Mouse (Mus musculus) urinary bladder, postnatal 10 days (tissue): ENCODE results near the gene Slc37a3.

ENCODE experiments used
- DNase-seq: peaks from one replicate; pipeline ENCODE4 v3.0.0; 2022; ENCODE audit warnings: low spot score

The Slc37a3 gene

GRCm38 (mm10) chr6:39319061-39319761, 58.3 kb downstream of the Slc37a3 start:
- DNase-seq = no peak

- no peak for DNase-seq
Measured at GRCm38 (mm10) chr6:39318631-39319010, 58.9 kb downstream of the Slc37a3 start.

- DNase-seq = no peak
Measured at GRCm38 (mm10) chr6:39317854-39318630, 59.4 kb downstream of the Slc37a3 start.

- no peak for DNase-seq
Measured at GRCm38 (mm10) chr6:39316089-39316488, 61.4 kb downstream of the Slc37a3 start.

GRCm38 (mm10) chr6:39314461-39314860, 63.0 kb downstream of the Slc37a3 start:
- no peak for DNase-seq

- no peak for DNase-seq
Measured at GRCm38 (mm10) chr6:39311786-39312185, 65.7 kb downstream of the Slc37a3 start.

GRCm38 (mm10) chr6:39304371-39304874, 73.1 kb downstream of the Slc37a3 start:
- no peak for DNase-seq

- DNase-seq = no peak
Measured at GRCm38 (mm10) chr6:39301484-39301883, 76.0 kb downstream of the Slc37a3 start.

- no peak for DNase-seq
Measured at GRCm38 (mm10) chr6:39297079-39297478, 80.4 kb downstream of the Slc37a3 start.

- no peak for DNase-seq
Measured at GRCm38 (mm10) chr6:39296474-39296873, 81.0 kb downstream of the Slc37a3 start.

- no peak for DNase-seq
Measured at GRCm38 (mm10) chr6:39295727-39296411, 81.6 kb downstream of the Slc37a3 start.

- no peak for DNase-seq
Measured at GRCm38 (mm10) chr6:39289721-39290120, 87.8 kb downstream of the Slc37a3 start.

GRCm38 (mm10) chr6:39287782-39288181, 89.7 kb downstream of the Slc37a3 start:
- no peak for DNase-seq

- DNase-seq = no peak
Measured at GRCm38 (mm10) chr6:39286732-39287083, 90.8 kb downstream of the Slc37a3 start.

GRCm38 (mm10) chr6:39286053-39286731, 91.3 kb downstream of the Slc37a3 start:
- DNase-seq = no peak

GRCm38 (mm10) chr6:39284836-39285235, 92.6 kb downstream of the Slc37a3 start:
- no peak for DNase-seq
